Mouse (Mus musculus) hindbrain, postnatal 0 days (tissue): ENCODE measurements around the gene Snx14. TPM values are rescaled to one million over a fixed set of nuclear protein-coding genes. Genes with fewer than 3 reads are reported as not detected.

ENCODE experiments used
- ATAC-seq: fragments of 200-750 bp; cut with Nextera tagmentation; 2 replicates; pipeline ENCODE4 v1.8.0; 2017; ENCODE audit warnings: mild to moderate bottlenecking, moderate TSS enrichment, moderate library complexity
- DNase-seq: peaks from one replicate; pipeline ENCODE4 v3.0.0-alpha.2; 2015; ENCODE audit warnings: low spot score
- H3K27ac ChIP-seq: fragments of 300-500 bp; sonication (generic); 2 replicates; pipeline ENCODE4 v1.5.1; 2014; ENCODE audit warnings: mild to moderate bottlenecking
- H3K27me3 ChIP-seq: fragments of 300-500 bp; sonication (generic); 2 replicates; pipeline ENCODE4 v1.6.1; 2014; ENCODE audit warnings: low read length, mixed read lengths; ENCODE audit not compliant: insufficient read depth
- H3K36me3 ChIP-seq: fragments of 300-500 bp; sonication (generic); 2 replicates; pipeline ENCODE4 v1.6.1; 2014; ENCODE audit warnings: low read length, mixed read lengths; ENCODE audit not compliant: insufficient read depth
- H3K4me1 ChIP-seq: fragments of 300-500 bp; sonication (generic); 2 replicates; pipeline ENCODE4 v1.6.1; 2014; ENCODE audit warnings: antibody characterized with exemption, low read length, mixed read lengths; ENCODE audit not compliant: insufficient read depth
- H3K4me2 ChIP-seq: fragments of 300-500 bp; sonication (generic); 2 replicates; pipeline ENCODE4 v1.6.1; 2014; ENCODE audit warnings: low read depth, mild to moderate bottlenecking, low read length, moderate library complexity, mixed read lengths
- H3K4me3 ChIP-seq: fragments of 300-500 bp; sonication (generic); 2 replicates; pipeline ENCODE4 v1.5.1; 2014; ENCODE audit warnings: low read length
- H3K9ac ChIP-seq: fragments of 300-500 bp; sonication (generic); replicated peaks from 2 replicates; pipeline ENCODE4 v1.6.1; 2014; ENCODE audit warnings: mild to moderate bottlenecking, low read length, moderate library complexity, mixed read lengths
- H3K9me3 ChIP-seq: fragments of 300-500 bp; sonication (generic); 2 replicates; pipeline ENCODE4 v1.6.1; 2016; ENCODE audit warnings: low read length, mixed read lengths
- CTCF ChIP-seq: IDR thresholded peaks from 2 replicates; pipeline ENCODE4 v1.5.1; 2016; ENCODE audit warnings: antibody characterized with exemption, control low read depth, low read depth
- WGBS: fragments of 180-500 bp; shearing (Covaris S2); extraction: QIAGEN DNeasy Blood & Tissue Kit; methylation state at CpG from one replicate; pipeline ENCODE4 v1.1.7; 2014; 5-methylcytosine and 5-hydroxymethylcytosine counted together
- polyA plus RNA-seq: library from polyadenylated mRNA; unstranded; fragments of >200 nt; fragmentation: Nextera tagmentation; extraction: Ambion mirVana; gene quantifications from 2 replicates; pipeline ENCODE4 v1.2.1, GENCODE M21; 2015
- total RNA-seq: library from RNA; depleted of rRNA; stranded (reverse); fragments of >200 nt; gene quantifications from 2 replicates; pipeline ENCODE4 v1.2.3, GENCODE M21; 2014

The Snx14 gene
- total and polyA plus RNA-seq, 2 experiments from 2014 or later: 23.3 to 28.6 TPM

DNA sequence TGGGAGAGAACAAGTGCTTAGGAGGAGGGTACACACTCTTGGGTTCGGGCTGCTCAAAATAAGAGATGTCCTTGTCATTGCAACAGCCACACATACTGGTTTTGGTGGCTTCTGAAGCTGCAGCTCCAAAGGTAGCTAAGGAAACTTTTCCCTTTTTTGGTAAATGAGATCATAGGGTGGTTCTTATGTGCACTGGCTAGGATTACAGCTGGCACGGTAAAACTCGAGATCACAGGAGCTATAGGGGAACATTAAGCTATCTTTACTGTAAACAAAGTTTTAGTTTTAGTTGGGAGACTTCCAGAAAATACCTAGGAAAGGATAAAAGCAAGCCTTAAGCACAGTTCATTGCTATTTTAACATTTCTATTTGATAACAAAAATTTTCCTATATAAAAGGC is 87.6 kb downstream of the Snx14 start:
- no peak for DNase-seq
- Histone ChIP-seq H3K4me3 (no peak overlapping the region), H3K4me2 (no peak overlapping the region), H3K4me1 (no peaks in the 10 kb centered on the region), H3K27ac (no peak overlapping the region), H3K27me3 (no peaks in the 10 kb centered on the region), H3K9ac (no peak overlapping the region), H3K36me3 (no peaks in the 10 kb centered on the region), H3K9me3 (no peaks in the 10 kb centered on the region)
- TF ChIP-seq CTCF: no peak
- 76% methylated on average over 3 of the region's 3 CpGs for WGBS
- ATAC-seq: no peak

DNA sequence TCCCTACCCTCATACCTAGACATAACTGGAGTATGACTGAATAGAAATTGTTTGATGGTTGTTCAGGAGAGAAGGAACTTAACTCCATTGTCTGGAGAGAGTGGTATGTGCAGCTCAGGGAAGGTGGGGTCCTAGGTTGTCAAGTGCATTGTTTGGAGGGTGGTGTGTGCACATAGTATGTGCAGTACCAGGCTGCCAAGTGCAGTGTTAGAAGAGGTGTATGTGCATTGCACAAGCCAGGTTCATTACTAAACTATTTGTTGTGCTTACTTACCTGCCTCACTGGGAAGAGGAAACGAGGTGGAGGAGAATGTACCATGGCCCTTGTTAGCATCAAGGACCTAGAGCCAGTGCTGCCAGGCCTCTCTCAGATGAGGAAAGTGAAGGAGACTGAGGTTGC is 88.4 kb downstream of the Snx14 start:
- Histone ChIP-seq H3K27me3 (no peaks in the 10 kb centered on the region), H3K36me3 (no peaks in the 10 kb centered on the region), H3K4me2 (no peak overlapping the region), H3K9ac (no peak overlapping the region), H3K4me3 (no peak overlapping the region), H3K27ac (no peak overlapping the region), H3K4me1 (no peaks in the 10 kb centered on the region), H3K9me3 (no peaks in the 10 kb centered on the region)
- TF ChIP-seq CTCF: no peak
- ATAC-seq (no peak), DNase-seq (no peak)
- WGBS: 80% methylated on average over 1 of the region's 1 CpGs

DNA sequence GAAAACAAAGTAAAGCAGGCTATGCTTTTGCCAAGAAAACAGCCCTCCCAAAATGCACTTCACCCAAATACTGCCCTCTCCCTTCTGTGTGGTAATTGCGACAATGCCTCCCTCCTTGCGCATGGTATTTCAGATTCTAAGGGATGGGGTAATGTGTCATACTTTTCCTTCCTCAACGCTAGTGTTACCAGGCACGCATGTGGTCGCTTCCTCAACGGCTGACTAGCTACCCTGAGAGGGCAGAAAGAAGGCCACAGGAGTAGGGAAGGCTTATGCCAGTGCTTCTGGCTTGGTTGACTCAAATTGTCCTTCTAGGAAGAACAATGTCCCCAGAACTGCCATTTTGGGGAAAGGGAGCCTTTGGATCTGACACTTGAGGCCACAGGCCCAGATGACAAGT is 90.1 kb downstream of the Snx14 start:
- no peak overlapping the region for H3K4me2 ChIP-seq
- H3K9me3 ChIP-seq: no peaks in the 10 kb centered on the region
- no peak overlapping the region for H3K9ac ChIP-seq
- no peaks in the 10 kb centered on the region for H3K36me3 ChIP-seq
- H3K4me3 ChIP-seq: no peak overlapping the region
- H3K4me1 ChIP-seq: no peaks in the 10 kb centered on the region
- WGBS: 93% methylated on average over 6 of the region's 6 CpGs
- ATAC-seq: no peak
- no peaks in the 10 kb centered on the region for H3K27me3 ChIP-seq
- no peak for TF ChIP-seq CTCF
- DNase-seq: no peak
- no peak overlapping the region for H3K27ac ChIP-seq

DNA sequence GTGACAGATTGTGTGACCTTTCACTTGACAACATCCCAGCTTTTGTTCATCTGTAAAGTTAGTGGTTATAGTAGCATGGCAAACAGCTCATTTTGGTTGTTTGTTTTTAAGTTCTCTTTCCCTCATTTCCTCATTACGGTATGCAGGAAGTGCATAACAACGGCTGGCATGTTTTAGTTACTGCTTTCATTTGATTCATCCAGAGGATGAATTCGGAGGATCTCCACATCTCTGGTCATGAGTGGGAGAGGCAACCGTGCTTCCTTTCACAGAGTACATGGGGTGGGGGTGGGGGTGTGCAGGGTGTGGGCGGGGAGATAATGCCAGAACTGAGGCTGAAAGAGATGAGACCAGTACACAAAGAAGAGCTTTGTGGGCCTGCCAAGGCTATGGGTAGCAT is 91.9 kb downstream of the Snx14 start:
- Histone ChIP-seq H3K9me3 (no peaks in the 10 kb centered on the region), H3K4me3 (no peak overlapping the region), H3K4me1 (no peaks in the 10 kb centered on the region), H3K9ac (no peak overlapping the region), H3K27ac (no peak overlapping the region), H3K36me3 (no peaks in the 10 kb centered on the region), H3K27me3 (no peaks in the 10 kb centered on the region), H3K4me2 (no peak overlapping the region)
- 63% methylated on average over 5 of the region's 5 CpGs for WGBS
- no peak for DNase-seq
- TF ChIP-seq CTCF: no peak
- ATAC-seq: 0 out of 2 replicates have a peak, but pooled peaks have one; percentile 43

DNA sequence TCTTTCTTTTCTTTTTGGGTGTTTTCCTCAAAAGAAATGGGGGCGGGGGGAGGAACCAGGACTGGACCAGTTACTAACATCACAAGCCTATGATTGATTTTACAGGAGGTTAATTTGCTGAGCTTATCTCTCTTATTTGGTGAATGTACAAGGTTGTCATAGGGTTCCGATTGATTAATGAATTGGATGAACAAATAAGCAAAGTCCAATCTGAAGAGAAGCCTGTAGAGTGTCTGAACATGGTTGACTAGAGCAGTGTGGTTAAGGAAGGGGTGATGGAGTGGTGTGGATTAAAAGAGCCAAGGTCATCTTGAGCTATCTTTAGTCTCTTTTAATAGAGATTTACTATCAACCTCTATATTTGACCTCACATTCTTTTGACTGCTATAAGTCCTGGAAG is 94.3 kb downstream of the Snx14 start:
- no peak for ATAC-seq
- WGBS: 91% methylated on average over 2 of the region's 2 CpGs

DNA sequence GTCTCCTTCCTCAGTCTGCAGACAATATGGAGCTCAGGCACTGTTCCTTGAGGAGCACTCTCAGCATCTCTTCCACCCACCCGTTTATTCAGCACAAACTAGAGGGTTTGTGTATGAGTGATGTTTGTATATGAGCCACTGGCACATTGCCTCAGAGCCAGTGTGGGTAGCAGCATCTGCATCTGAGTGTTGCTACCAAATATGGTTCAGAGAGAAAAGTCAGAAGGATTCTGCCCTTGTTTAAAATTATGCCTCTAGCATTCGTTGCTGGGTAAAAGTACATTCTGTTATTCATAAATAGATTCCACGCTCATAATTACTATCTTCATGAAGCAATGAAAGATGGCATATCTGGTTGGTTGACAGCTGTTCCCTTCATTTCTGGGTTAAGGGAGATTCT is 96.1 kb downstream of the Snx14 start:
- no peak for ATAC-seq
- Histone ChIP-seq H3K4me1 (no peaks in the 10 kb centered on the region), H3K4me3 (no peak overlapping the region), H3K27me3 (no peaks in the 10 kb centered on the region), H3K9ac (no peak overlapping the region), H3K36me3 (no peaks in the 10 kb centered on the region), H3K4me2 (no peak overlapping the region), H3K27ac (no peak overlapping the region), H3K9me3 (no peaks in the 10 kb centered on the region)
- 60% methylated on average over 3 of the region's 3 CpGs for WGBS
- TF ChIP-seq CTCF: no peak
- no peak for DNase-seq

More for the DNA sequence above, 94.3 kb downstream of the Snx14 start:
- Histone ChIP-seq H3K4me2 (no peak overlapping the region), H3K36me3 (no peaks in the 10 kb centered on the region), H3K4me3 (no peak overlapping the region), H3K9me3 (no peaks in the 10 kb centered on the region), H3K27ac (no peak overlapping the region), H3K4me1 (no peaks in the 10 kb centered on the region), H3K27me3 (no peaks in the 10 kb centered on the region), H3K9ac (no peak overlapping the region)
- TF ChIP-seq CTCF: no peak
- DNase-seq: no peak

DNA sequence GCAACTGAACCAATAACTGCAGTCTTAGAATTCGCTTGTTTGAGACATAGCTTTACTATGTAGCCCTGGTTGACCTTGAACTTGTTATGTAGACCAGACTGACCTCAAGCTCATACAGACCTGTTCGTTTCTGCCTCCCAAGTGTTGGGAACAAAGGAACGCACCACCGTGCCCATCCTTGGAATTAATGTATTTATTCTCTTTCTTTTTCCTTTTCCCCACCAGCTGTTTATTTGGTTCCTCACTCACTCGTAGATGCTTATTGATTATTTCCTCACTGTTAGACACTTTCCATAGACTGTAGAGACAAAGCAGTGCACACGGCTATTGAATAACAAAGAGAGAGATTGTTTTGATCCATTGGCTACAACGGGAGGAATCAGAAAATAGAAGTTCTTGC is 96.5 kb downstream of the Snx14 start:
- ATAC-seq: no peak
- Histone ChIP-seq H3K27ac (no peak overlapping the region), H3K4me1 (no peaks in the 10 kb centered on the region), H3K36me3 (no peaks in the 10 kb centered on the region), H3K9ac (no peak overlapping the region), H3K9me3 (no peaks in the 10 kb centered on the region), H3K4me2 (no peak overlapping the region), H3K4me3 (no peak overlapping the region), H3K27me3 (no peaks in the 10 kb centered on the region)
- TF ChIP-seq CTCF: no peak
- WGBS: 29% methylated on average over 7 of the region's 7 CpGs
- DNase-seq: no peak
